Mouse (Mus musculus) brain, adult 2 months (tissue): ENCODE results near the gene Olfr1080.
A peak's percentile ranks its signal among the peaks of the same experiment; 100 is the strongest.
"Not testable (repeated sequence)": the region's sequence is repeated elsewhere in the genome, so short reads cannot be mapped to it uniquely, and the experiment has no call there.

Source experiments
- DNase-seq: peaks from one replicate; pipeline ENCODE4 v3.0.0; 2011; ENCODE audit warnings: low read depth, low spot score

Gene Olfr1080

DNA sequence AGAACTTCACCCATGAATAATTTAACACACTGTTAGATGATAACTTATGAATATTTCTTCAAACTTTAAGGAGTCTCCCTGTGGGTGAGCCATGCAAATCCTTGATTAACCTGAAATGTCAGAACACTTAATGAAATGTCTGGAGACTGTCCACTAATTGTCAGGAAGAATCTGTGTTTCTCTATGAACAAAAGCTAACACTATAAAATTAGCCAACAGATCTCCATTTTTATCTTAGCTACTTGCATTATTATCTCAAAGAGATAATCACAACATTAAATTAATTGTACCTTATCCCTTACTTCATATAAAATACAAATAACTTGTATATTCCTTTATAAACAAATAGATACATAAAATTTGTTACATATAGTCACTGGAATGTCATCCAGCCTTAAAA, at the start of gene Olfr1080:
TSS of gene Olfr1080 (minus strand) at position 101 of the 400 bp plus-strand sequence.
- DNase-seq: not testable (repeated sequence)

DNA sequence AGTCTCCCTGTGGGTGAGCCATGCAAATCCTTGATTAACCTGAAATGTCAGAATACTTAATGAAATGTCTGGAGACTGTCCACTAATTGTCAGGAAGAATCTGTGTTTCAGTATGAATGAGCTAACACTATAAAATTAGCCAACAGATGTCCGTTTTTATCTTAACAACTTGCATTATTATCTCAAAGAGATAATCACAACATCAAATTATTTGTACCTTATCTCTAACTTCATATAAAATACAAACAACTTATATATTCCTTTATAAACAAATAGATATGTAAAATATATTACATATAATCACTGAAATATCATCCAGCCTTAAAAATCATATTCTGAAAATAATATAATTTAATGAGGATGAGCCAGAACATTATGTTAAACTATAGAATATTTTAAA, 40.8 kb upstream of the Olfr1080 start, which contains the start of gene Olfr1082:
TSS of gene Olfr1082 (minus strand) at position 101 of the 400 bp plus-strand sequence.
- not testable (repeated sequence) for DNase-seq

DNA sequence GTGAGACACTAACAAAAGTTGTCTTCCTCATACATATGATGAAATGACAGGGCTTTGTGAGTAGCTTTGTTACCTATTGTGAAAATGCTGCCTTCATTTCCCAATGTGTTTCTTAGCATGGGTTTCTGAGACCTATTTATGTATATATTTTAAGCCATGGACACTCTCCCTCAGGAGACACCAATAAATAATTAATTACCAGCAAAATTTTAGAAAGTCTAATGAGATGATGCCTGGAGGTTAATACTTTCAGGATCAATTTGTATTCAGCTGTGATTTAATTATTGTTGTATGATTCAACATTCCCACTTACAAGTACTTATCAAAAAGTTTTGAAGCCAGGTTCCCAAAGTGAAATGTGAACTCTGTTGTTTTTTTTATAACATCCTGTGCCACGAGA, 15.7 kb downstream of the Olfr1080 start, which contains the start of gene Olfr1079:
TSS of gene Olfr1079 (minus strand) at position 101 of the 400 bp plus-strand sequence.
- DNase-seq: no peak

DNA sequence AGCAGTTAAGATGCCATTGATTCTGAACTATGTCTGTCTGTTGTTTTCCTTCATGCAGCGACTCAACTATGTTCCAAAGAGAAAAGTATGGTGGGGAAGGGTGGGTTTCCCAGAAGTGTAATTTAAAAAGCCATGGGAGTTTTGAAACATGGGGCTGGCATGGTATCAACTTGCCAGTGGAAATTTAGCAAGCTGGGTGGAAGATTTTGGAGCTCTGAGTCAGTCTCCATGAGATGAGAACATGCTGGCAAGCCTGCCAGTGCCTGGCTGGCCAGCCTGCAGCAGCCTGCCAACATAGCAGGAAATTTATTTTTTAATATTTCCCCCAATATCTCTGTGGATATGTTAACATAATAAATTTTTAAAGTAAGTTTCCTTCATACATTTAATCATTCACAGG, 27.0 kb downstream of the Olfr1080 start:
- DNase-seq: peak; percentile 27

DNA sequence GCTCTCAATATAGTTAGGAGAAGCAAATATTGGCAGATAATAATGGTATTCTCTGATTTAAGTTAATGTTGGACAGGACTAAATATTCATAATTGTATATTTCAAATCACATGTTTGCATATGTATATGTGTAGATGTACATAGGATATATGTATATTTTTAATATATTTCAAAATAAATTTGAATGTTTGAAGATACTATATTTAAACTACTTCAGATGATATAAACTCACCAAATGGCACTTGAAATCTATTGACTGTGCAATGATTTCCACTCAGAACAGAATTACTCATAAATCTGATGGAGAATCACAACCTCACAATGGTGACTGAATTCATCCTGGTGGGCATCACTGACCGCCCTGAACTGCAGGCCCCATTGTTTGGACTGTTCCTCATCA, 49.9 kb downstream of the Olfr1080 start, which contains the start of gene Olfr1076:
TSS of gene Olfr1076 (plus strand) at position 301 of the 400 bp plus-strand sequence.
- DNase-seq: no peak
